Mouse (Mus musculus): ENCODE data around the gene Fbxw26.
"Not testable (repeated sequence)": the region's sequence is repeated elsewhere in the genome, so short reads cannot be mapped to it uniquely, and the experiment has no call there.

Gene Fbxw26

GRCm38 (mm10) chr9:109745989-109746388 is at the start of gene Fbxw26:
Fbxw26 (minus strand) TSS chr9:109746089.
- DNase-seq (ENCODE audit: low spot score in 2 of 2), result not testable (repeated sequence)

- no peak for DNase-seq (ENCODE audit: low spot score in 2 of 2)
Observed at GRCm38 (mm10) chr9:109795221-109795620, 49.3 kb upstream of the Fbxw26 start.

GRCm38 (mm10) chr9:109790570-109790969 is 44.7 kb upstream of the Fbxw26 start, which contains the start of gene Fbxw27:
Fbxw27 (minus strand) TSS chr9:109790670.
- not testable (repeated sequence) for DNase-seq (ENCODE audit: low spot score in 2 of 2)

GRCm38 (mm10) chr9:109766841-109767240 is 21.0 kb upstream of the Fbxw26 start:
- not testable (repeated sequence) for DNase-seq (ENCODE audit: low spot score in 2 of 2)

GRCm38 (mm10) chr9:109702600-109702999 is 43.3 kb downstream of the Fbxw26 start, which contains the start of gene Fbxw18:
Fbxw18 (minus strand) TSS chr9:109702700.
- DNase-seq (ENCODE audit: low spot score in 2 of 2), result not testable (repeated sequence)

GRCm38 (mm10) chr9:109685299-109685698 is 60.6 kb downstream of the Fbxw26 start:
- DNase-seq (ENCODE audit: low spot score in 2 of 2), result no peak
